Mouse (Mus musculus) cortical plate, adult 2 months (tissue): ENCODE results near the gene Kdm2b. TPM values are rescaled to one million over a fixed set of nuclear protein-coding genes. Genes with fewer than 3 reads are reported as not detected.

Experiments
- H3K27ac ChIP-seq: fragments of 200-500 bp; 2 replicates; pipeline ENCODE4 v1.5.1; 2012; ENCODE audit warnings: low read length, control low read depth, inconsistent platforms; ENCODE audit not compliant: insufficient read depth
- H3K4me1 ChIP-seq: fragments of 200-500 bp; 2 replicates; pipeline ENCODE4 v1.6.1; 2011; ENCODE audit warnings: low read length; ENCODE audit not compliant: control insufficient read depth, insufficient read depth
- H3K4me3 ChIP-seq: fragments of 200-500 bp; 2 replicates; pipeline ENCODE4 v1.5.1; 2011; ENCODE audit warnings: mild to moderate bottlenecking, low read length, control low read depth; ENCODE audit not compliant: insufficient read depth
- CTCF ChIP-seq: fragments of 200-500 bp; IDR thresholded peaks from 2 replicates; pipeline ENCODE4 v1.5.1; 2011; ENCODE audit warnings: mild to moderate bottlenecking, control low read depth, low read length; ENCODE audit not compliant: insufficient read depth; ENCODE audit errors: extremely low read depth
- POLR2A ChIP-seq: fragments of 200-500 bp; IDR thresholded peaks from 2 replicates; pipeline ENCODE4 v1.6.1; 2011; ENCODE audit warnings: mild to moderate bottlenecking, low read length, control low read depth; ENCODE audit not compliant: insufficient read depth; ENCODE audit errors: extremely low read depth
- polyA plus RNA-seq: library from polyadenylated mRNA; depleted of rRNA; stranded (reverse); fragments of >200 nt; gene quantifications from 2 replicates; pipeline ENCODE4 v1.2.3, GENCODE M21; 2012

The Kdm2b gene
- polyA plus RNA-seq, 1 experiment: 16.6 TPM

- H3K27ac ChIP-seq: no peak overlapping the region
- TF ChIP-seq POLR2A: no peak
- TF ChIP-seq CTCF: no peak
- H3K4me3 ChIP-seq: peak overlapping the region; percentile 39
- H3K4me1 ChIP-seq: no peaks in the 10 kb centered on the region
Observed at GRCm38 (mm10) chr5:122900558-122901171, 89.0 kb downstream of the Kdm2b start.

GRCm38 (mm10) chr5:122899777-122900557, 89.7 kb downstream of the Kdm2b start:
- no peak for TF ChIP-seq POLR2A
- TF ChIP-seq CTCF: no peak
- no peaks in the 10 kb centered on the region for H3K4me1 ChIP-seq
- peak overlapping the region; percentile 39 for H3K4me3 ChIP-seq
- H3K27ac ChIP-seq: peak overlapping the region; percentile 76; the same call in 1 of the 2 replicates

- no peaks in the 10 kb centered on the region; the same call in 1 of the 2 replicates for H3K4me1 ChIP-seq
- H3K27ac ChIP-seq: no peak overlapping the region
- no peak for TF ChIP-seq CTCF
- peak overlapping the region; percentile 33 for H3K4me3 ChIP-seq
Observed at GRCm38 (mm10) chr5:122898963-122899776, 90.5 kb downstream of the Kdm2b start.

DNA sequence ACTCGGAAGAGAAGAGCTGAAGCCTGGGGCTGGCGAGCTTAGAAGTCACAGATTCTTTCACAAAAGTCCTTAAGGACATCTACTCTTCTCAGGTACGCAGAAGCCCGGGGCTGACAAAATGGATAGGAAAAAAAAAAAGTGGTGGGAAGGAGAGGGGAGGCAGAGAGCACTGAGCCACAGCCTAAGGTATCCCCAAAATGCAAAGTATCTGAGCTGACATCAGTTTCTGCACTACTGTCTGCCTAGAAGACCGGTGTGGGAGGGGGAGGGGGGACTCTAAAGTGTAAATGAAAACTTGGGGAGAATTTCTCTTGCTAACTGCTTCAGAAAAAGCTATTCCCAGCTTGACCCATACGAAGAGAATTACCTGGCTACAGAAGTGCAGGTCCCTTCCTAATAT, 91.5 kb downstream of the Kdm2b start:
- no peaks in the 10 kb centered on the region; the same call in 1 of the 2 replicates for H3K4me1 ChIP-seq
- TF ChIP-seq CTCF: no peak
- no peak for TF ChIP-seq POLR2A
- no peak overlapping the region for H3K27ac ChIP-seq
- no peak overlapping the region for H3K4me3 ChIP-seq

DNA sequence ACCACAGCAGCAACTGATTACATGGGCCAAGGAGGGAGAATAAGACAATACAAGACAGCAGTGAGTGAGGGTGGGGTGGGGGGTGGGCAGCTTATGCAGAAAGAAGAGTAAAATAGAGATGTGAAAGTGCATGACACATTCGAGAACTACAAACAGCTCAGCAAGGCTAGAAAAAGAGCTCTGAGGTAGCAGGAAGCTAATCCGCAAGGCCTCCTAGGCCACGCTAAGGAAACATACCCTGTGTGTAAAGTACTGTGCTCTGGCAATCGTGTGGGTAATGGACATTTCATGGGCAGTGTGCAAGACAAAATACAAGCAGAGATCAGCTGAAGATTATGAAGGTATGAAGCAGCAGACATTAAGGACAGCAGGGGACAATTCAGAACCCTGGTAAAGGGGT, 94.8 kb downstream of the Kdm2b start:
- no peak overlapping the region for H3K4me3 ChIP-seq
- 0 out of 2 replicates have a peak overlapping the region, but pooled peaks have one; percentile 50 for H3K27ac ChIP-seq
- TF ChIP-seq CTCF: no peak
- no peak for TF ChIP-seq POLR2A
- no peaks in the 10 kb centered on the region; the same call in 1 of the 2 replicates for H3K4me1 ChIP-seq

- no peaks in the 10 kb centered on the region; the same call in 1 of the 2 replicates for H3K4me1 ChIP-seq
- peak; percentile 52 for TF ChIP-seq CTCF
- TF ChIP-seq POLR2A: no peak
- no peak overlapping the region for H3K27ac ChIP-seq
- H3K4me3 ChIP-seq: no peak overlapping the region
Observed at GRCm38 (mm10) chr5:122894007-122894637, 95.5 kb downstream of the Kdm2b start.

- H3K27ac ChIP-seq: no peak overlapping the region
- TF ChIP-seq CTCF (no peak), POLR2A (no peak)
- no peak overlapping the region for H3K4me3 ChIP-seq
- no peaks in the 10 kb centered on the region; the same call in 1 of the 2 replicates for H3K4me1 ChIP-seq
Observed at GRCm38 (mm10) chr5:122893270-122893669, 96.4 kb downstream of the Kdm2b start.

DNA sequence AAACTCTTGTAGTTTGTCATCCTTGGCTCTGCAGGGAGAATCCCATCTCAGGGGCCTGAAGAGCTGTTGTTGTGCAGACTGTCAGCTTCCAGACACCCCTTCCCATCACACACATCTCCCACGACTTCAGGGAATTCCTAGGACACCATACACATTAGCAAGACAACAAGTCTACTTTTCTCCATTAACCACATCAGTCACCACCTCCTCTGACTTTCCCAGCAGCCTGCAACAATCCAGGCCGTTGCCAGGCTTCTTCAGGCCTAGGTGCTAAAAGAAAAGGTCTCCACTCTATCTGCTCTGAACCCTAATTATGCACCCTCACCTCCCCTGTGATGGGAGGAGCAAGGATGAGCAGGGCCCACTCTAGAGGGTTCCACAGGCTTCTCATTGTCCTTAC, 99.2 kb downstream of the Kdm2b start:
- Histone ChIP-seq H3K4me1 (no peaks in the 10 kb centered on the region; the same call in 1 of the 2 replicates), H3K4me3 (no peak overlapping the region), H3K27ac (no peak overlapping the region)
- TF ChIP-seq CTCF (no peak), POLR2A (no peak)
